Mouse (Mus musculus): ENCODE results near the gene Sox15.

The Sox15 gene

DNA sequence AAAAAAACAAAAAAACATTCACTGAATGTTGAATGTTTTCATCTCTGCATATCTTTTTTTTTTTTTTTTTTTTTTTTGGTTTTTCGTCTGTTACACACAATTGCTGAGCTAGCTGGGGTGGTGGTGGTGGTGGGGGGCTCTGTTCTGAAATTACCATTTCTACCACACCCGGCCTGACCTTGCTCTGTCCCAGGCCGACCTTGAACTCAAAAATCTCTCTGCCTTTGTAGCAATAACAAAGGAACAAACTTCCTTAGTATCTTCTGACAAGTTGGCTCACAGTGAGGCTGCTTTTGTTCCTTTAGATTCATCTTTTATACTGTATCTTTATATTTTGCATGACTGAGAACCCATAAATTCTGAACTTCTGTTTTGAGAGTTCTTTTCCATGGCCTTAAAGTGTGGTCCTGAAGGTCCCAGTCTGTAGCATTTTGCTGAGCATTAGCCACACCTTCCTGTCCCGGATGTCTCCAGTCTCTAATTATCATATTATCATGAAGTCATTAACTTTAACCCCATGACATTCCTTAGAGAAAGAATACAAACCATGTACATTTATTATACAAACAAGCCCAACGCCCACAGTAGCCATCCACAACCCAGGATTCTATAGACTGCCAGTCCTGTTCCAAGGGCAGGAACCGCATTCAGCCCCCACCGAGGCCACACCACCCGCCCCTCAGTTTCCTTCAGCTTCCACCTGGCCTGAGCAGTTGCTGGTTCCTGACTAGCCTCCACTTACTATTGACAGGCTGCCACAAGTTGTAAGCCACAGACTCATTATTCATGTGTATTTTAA is 48.9 kb downstream of the Sox15 start:
- no peak for DNase-seq

DNA sequence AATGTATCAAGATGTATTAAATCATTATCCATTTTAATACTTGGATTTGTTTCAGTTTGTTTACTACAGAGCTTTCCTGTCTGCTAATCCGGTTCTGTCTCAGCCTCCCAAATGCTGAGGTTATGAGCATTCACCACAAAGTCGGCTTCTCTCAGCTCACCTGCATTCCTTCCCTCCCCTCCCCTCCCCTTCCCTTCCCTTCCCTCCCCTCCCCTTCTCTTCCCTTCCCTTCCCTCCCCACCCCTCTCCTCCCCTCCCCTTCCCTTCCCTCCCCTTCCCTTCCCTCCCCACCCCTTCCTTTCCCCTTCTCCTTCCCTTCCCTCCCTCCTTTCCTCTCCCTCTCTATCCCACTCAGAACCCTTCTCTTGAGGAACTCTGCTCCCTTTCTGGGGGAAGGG is 49.5 kb downstream of the Sox15 start:
- no peak for DNase-seq

Data from thymus, adult 18-20 months (tissue).